Mouse (Mus musculus) hindbrain, postnatal 0 days (tissue): ENCODE results near the gene Hist3h2a. TPM values are rescaled to one million over a fixed set of nuclear protein-coding genes. Genes with fewer than 3 reads are reported as not detected.

Experiments
- ATAC-seq: fragments of 200-750 bp; cut with Nextera tagmentation; 2 replicates; pipeline ENCODE4 v1.8.0; 2017; ENCODE audit warnings: mild to moderate bottlenecking, moderate TSS enrichment, moderate library complexity
- DNase-seq: peaks from one replicate; pipeline ENCODE4 v3.0.0-alpha.2; 2015; ENCODE audit warnings: low spot score
- H3K27ac ChIP-seq: fragments of 300-500 bp; sonication (generic); 2 replicates; pipeline ENCODE4 v1.5.1; 2014; ENCODE audit warnings: mild to moderate bottlenecking
- H3K27me3 ChIP-seq: fragments of 300-500 bp; sonication (generic); 2 replicates; pipeline ENCODE4 v1.6.1; 2014; ENCODE audit warnings: low read length, mixed read lengths; ENCODE audit not compliant: insufficient read depth
- H3K36me3 ChIP-seq: fragments of 300-500 bp; sonication (generic); 2 replicates; pipeline ENCODE4 v1.6.1; 2014; ENCODE audit warnings: low read length, mixed read lengths; ENCODE audit not compliant: insufficient read depth
- H3K4me1 ChIP-seq: fragments of 300-500 bp; sonication (generic); 2 replicates; pipeline ENCODE4 v1.6.1; 2014; ENCODE audit warnings: antibody characterized with exemption, low read length, mixed read lengths; ENCODE audit not compliant: insufficient read depth
- H3K4me2 ChIP-seq: fragments of 300-500 bp; sonication (generic); 2 replicates; pipeline ENCODE4 v1.6.1; 2014; ENCODE audit warnings: low read depth, mild to moderate bottlenecking, low read length, moderate library complexity, mixed read lengths
- H3K4me3 ChIP-seq: fragments of 300-500 bp; sonication (generic); 2 replicates; pipeline ENCODE4 v1.5.1; 2014; ENCODE audit warnings: low read length
- H3K9ac ChIP-seq: fragments of 300-500 bp; sonication (generic); replicated peaks from 2 replicates; pipeline ENCODE4 v1.6.1; 2014; ENCODE audit warnings: mild to moderate bottlenecking, low read length, moderate library complexity, mixed read lengths
- H3K9me3 ChIP-seq: fragments of 300-500 bp; sonication (generic); 2 replicates; pipeline ENCODE4 v1.6.1; 2016; ENCODE audit warnings: low read length, mixed read lengths
- CTCF ChIP-seq: IDR thresholded peaks from 2 replicates; pipeline ENCODE4 v1.5.1; 2016; ENCODE audit warnings: antibody characterized with exemption, control low read depth, low read depth
- whole genome bisulfite sequencing: fragments of 180-500 bp; shearing (Covaris S2); extraction: QIAGEN DNeasy Blood & Tissue Kit; methylation state at CpG from one replicate; pipeline ENCODE4 v1.1.7; 2014; 5-methylcytosine and 5-hydroxymethylcytosine counted together
- polyA plus RNA-seq: library from polyadenylated mRNA; unstranded; fragments of >200 nt; fragmentation: Nextera tagmentation; extraction: Ambion mirVana; gene quantifications from 2 replicates; pipeline ENCODE4 v1.2.1, GENCODE M21; 2015
- total RNA-seq: library from RNA; depleted of rRNA; stranded (reverse); fragments of >200 nt; gene quantifications from 2 replicates; pipeline ENCODE4 v1.2.3, GENCODE M21; 2014

Hist3h2a gene
- total and polyA plus RNA-seq, 2 experiments from 2014 or later = 49.6 to 236 TPM

DNA sequence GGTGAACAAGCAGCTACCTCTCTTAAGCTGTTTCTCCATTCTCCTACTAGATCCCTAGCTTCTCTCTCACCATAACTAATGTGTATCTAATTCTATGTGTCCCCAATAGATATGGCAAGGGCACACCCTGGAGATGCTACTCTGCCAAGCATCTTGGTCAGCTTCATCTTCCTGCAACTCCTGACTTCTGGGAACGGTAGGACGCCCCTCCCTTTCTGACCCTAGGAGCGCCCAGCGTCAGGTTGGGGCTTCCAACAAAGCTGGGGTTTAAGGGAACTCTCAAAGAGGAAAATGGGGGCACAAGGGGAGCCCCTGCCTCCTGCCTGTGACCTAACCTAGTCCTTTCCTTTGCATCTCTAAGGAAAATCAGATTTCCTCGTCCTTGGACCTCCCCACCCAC, 35.7 kb upstream of the Hist3h2a start:
- H3K27me3 ChIP-seq = no peaks in the 10 kb centered on the region
- H3K4me2 ChIP-seq = no peak overlapping the region
- no peak overlapping the region for H3K27ac ChIP-seq
- no peaks in the 10 kb centered on the region for H3K4me1 ChIP-seq
- TF ChIP-seq CTCF = no peak
- H3K4me3 ChIP-seq = no peak overlapping the region
- WGBS = 73% methylated on average over 5 of the region's 5 CpGs
- DNase-seq = no peak
- no peak overlapping the region for H3K9ac ChIP-seq
- no peak for ATAC-seq
- H3K9me3 ChIP-seq = no peaks in the 10 kb centered on the region
- H3K36me3 ChIP-seq = no peaks in the 10 kb centered on the region

- H3K36me3 ChIP-seq = no peaks in the 10 kb centered on the region
- TF ChIP-seq CTCF = no peak
- ATAC-seq (no peak), DNase-seq (no peak)
- WGBS = 89% methylated on average over 9 of the region's 9 CpGs
- H3K27ac ChIP-seq = no peak overlapping the region
- H3K4me2 ChIP-seq = no peak overlapping the region
- H3K4me1 ChIP-seq = no peaks in the 10 kb centered on the region
- H3K27me3 ChIP-seq = no peaks in the 10 kb centered on the region
- H3K9me3 ChIP-seq = no peaks in the 10 kb centered on the region
- H3K9ac ChIP-seq = no peak overlapping the region
- H3K4me3 ChIP-seq = no peak overlapping the region
These were observed 32.1 kb upstream of the Hist3h2a start for GRCm38 (mm10) chr11:58922420-58922819.

DNA sequence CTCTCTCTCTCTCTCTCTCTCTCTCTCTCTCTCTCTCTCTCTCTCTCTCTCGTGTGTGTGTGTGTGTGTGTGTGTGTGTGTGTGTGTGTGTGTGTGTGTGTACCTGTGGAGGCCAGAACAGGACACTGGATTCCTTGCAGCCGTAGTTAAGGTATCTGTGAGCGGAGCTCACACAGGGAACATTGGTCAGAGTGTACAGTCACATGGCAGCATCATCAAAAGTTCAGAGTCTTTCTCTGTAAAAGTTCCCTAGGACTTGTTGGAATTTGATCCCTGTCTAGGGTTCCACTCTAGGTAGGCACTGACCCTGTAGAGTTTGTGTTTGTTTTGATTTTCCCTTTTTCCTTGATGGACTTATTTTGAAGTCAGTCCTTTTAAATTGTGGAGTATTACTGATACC, 27.8 kb upstream of the Hist3h2a start:
- no peak for DNase-seq
- TF ChIP-seq CTCF = no peak
- WGBS = 88% methylated on average over 2 of the region's 3 CpGs
- Histone ChIP-seq H3K27ac (no peak overlapping the region), H3K9me3 (no peaks in the 10 kb centered on the region), H3K27me3 (no peaks in the 10 kb centered on the region), H3K4me1 (no peaks in the 10 kb centered on the region), H3K36me3 (peaks cover 7% of the 10 kb centered on the region; the same call in 1 of the 2 replicates), H3K9ac (no peak overlapping the region), H3K4me3 (no peak overlapping the region), H3K4me2 (no peak overlapping the region)
- no peak for ATAC-seq

DNA sequence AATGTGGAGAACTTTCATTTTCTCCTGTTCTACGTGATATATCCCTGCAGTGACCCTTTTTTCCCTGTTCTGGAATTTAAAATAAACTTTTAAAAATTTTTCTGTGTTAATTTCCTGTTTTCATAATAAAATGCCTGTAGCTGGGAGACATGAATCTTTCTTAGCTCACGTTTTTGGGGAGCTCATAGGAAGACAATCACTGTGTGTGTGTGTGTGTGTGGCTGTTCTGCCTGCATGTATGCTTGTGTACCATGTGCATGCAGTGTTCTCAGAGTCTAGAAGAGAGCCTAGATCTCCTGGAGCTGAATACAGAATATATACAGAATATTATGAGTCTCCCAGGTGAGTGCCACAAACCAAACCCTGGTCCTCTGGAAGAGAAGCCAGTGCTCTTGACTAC, 27.4 kb upstream of the Hist3h2a start:
- no peaks in the 10 kb centered on the region for H3K9me3 ChIP-seq
- no peaks in the 10 kb centered on the region for H3K4me1 ChIP-seq
- H3K27ac ChIP-seq = no peak overlapping the region
- no peak overlapping the region for H3K4me2 ChIP-seq
- H3K36me3 ChIP-seq = peaks cover 10% of the 10 kb centered on the region; the same call in 1 of the 2 replicates
- DNase-seq (no peak), ATAC-seq (no peak)
- H3K27me3 ChIP-seq = no peaks in the 10 kb centered on the region
- no peak for TF ChIP-seq CTCF
- no peak overlapping the region for H3K4me3 ChIP-seq
- WGBS = 80% methylated on average over 2 of the region's 2 CpGs
- H3K9ac ChIP-seq = no peak overlapping the region

DNA sequence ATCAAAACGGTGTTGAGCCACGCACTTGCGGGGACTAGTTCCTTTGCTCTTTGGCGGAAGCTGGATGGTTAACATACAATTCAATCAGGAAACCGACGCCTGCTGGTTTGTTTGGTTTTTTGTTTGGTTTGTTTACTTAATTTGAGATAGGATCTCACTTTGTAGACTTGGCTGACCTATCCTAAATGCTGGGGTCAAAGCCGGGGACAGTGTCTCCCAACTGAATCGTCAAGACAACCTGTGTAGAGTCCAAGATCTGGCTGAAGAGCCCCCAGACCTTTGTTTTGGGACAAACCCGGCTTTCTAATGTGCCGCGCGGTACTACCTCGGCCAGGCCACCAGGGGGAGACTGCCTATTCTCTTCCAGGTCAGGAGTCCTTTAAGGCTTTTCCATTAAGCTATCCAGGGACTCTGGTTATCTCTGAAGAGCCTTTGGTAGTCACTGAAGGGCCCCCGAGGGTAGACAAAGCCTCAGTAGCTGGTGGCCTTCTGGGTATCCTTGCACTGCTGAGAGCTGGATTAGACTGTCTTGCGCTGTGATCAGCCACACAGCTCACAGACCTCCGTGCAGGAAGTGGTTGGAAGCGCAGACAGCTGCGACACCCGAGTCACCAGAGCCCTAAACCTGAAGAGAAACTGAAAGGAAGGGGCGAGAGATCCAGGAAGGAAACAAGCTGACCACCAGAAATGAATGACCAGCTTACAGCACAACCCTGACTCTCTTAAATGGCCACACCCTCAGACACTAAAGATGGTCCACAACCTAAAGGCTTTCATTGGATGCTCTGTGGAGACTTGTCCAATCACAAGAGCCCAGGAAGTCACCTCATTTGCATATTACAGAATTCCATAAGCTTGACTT, 26.5 kb upstream of the Hist3h2a start:
- ATAC-seq (peak; percentile 69), DNase-seq (peak; percentile 80)
- 0 out of 2 replicates have a peak overlapping the region, but pooled peaks have one; percentile 54 for H3K27ac ChIP-seq
- no peaks in the 10 kb centered on the region for H3K9me3 ChIP-seq
- H3K27me3 ChIP-seq = no peaks in the 10 kb centered on the region
- peak; percentile 87 for TF ChIP-seq CTCF
- no peak overlapping the region for H3K4me3 ChIP-seq
- H3K4me1 ChIP-seq = no peaks in the 10 kb centered on the region
- WGBS = 34% methylated on average over 20 of the region's 20 CpGs
- H3K4me2 ChIP-seq = peak overlapping the region; percentile 41
- H3K9ac ChIP-seq = 0 out of 2 replicates have a peak overlapping the region, but pooled peaks have one; percentile 0
- H3K36me3 ChIP-seq = peaks cover 20% of the 10 kb centered on the region; the same call in 1 of the 2 replicates

DNA sequence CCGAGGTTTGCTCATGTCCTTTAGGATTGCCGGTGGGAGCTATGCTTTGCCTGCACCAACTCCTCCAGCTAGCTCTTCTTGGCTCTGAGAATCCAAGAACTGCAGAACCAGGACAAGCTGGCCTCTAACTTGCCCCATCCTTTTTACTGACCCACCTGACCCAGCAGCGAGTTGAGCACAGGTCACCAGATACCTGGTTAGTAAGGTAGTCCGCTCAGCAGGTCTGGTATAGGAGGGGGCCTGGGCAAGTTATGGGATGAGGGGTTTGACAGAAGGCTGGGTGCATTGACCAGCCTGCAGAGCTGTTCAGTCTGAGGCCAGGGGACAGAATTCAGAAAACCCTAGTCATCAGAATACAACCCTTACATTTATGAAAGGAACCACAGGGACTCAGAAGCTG, 25.4 kb upstream of the Hist3h2a start:
- no peak for TF ChIP-seq CTCF
- Histone ChIP-seq H3K36me3 (peaks cover 30% of the 10 kb centered on the region; the same call in 1 of the 2 replicates), H3K4me1 (no peaks in the 10 kb centered on the region), H3K9me3 (no peaks in the 10 kb centered on the region), H3K27me3 (no peaks in the 10 kb centered on the region), H3K4me2 (no peak overlapping the region), H3K27ac (no peak overlapping the region), H3K9ac (no peak overlapping the region), H3K4me3 (no peak overlapping the region)
- DNase-seq (no peak), ATAC-seq (no peak)
- WGBS = 86% methylated on average over 4 of the region's 4 CpGs

DNA sequence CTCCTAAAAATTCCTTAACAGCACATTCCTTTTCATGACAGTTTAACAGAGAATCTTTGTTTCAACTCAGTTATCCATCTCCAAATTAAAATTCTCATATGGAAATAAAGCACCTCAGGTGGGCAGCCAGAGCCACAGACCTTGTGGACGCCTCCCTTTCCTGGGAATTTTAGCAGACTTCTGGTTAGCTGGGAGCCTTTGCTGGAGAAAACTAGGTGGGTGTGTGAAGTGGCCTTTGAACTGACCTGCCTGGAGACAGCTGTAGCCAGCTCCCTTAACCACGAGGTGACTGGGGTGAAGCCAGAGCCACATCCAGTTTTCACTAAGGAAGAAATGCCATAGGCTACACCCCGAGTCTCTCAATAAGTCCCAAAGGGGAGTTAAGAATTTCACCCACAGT, 24.8 kb upstream of the Hist3h2a start:
- no peak for TF ChIP-seq CTCF
- H3K9me3 ChIP-seq = no peaks in the 10 kb centered on the region
- no peak overlapping the region for H3K4me2 ChIP-seq
- H3K4me3 ChIP-seq = no peak overlapping the region
- H3K36me3 ChIP-seq = peaks cover 34% of the 10 kb centered on the region; the same call in 1 of the 2 replicates
- DNase-seq (no peak), ATAC-seq (no peak)
- WGBS = 60% methylated on average over 3 of the region's 3 CpGs
- H3K9ac ChIP-seq = no peak overlapping the region
- H3K27ac ChIP-seq = no peak overlapping the region
- H3K27me3 ChIP-seq = no peaks in the 10 kb centered on the region
- H3K4me1 ChIP-seq = no peaks in the 10 kb centered on the region
